39 mouse cellular contexts compared by ENCODE assay signal in genomic region chr10:10656621-10657020, GRCm38 (mm10). TPM values are rescaled to one million over a fixed set of nuclear protein-coding genes. Genes with fewer than 3 reads are reported as not detected.
"Had no signal": no experiment of that assay in that cellular context is flagged by ENCODE, and none has a peak within 500 bp of the region (broad histone marks: within the 10 kb centered on the region; RNA-seq: fewer than 3 reads in every experiment).

No protein-coding gene starts in this region.

- H3K27me3 ChIP-seq: heart, embryonic 12.5 days; hindbrain, embryonic 13.5 days; hindbrain, embryonic 15.5 days; intestine, embryonic 15.5 days; liver, embryonic 13.5 days; liver, embryonic 15.5 days had no signal

- H3K36me3 ChIP-seq: heart, embryonic 10.5 days; heart, embryonic 12.5 days; hindbrain, embryonic 10.5 days; hindbrain, embryonic 13.5 days; hindbrain, embryonic 15.5 days; intestine, embryonic 15.5 days; limb, embryonic 10.5 days; limb, embryonic 12.5 days; liver, embryonic 13.5 days; liver, embryonic 15.5 days had no signal

- H3K9ac ChIP-seq: heart, embryonic 12.5 days; hindbrain, embryonic 13.5 days; hindbrain, embryonic 15.5 days; intestine, embryonic 15.5 days; limb, embryonic 12.5 days; liver, embryonic 13.5 days; liver, embryonic 15.5 days had no signal

- H3K9me3 ChIP-seq: heart, embryonic 10.5 days; heart, embryonic 12.5 days; hindbrain, embryonic 10.5 days; hindbrain, embryonic 13.5 days; hindbrain, embryonic 15.5 days; intestine, embryonic 15.5 days; limb, embryonic 10.5 days; limb, embryonic 12.5 days; liver, embryonic 13.5 days; liver, embryonic 15.5 days had no signal

- H3K4me2 ChIP-seq: heart, embryonic 12.5 days; hindbrain, embryonic 13.5 days; hindbrain, embryonic 15.5 days; intestine, embryonic 15.5 days; limb, embryonic 12.5 days; liver, embryonic 11.5 days; liver, embryonic 13.5 days; liver, embryonic 15.5 days had no signal

- ATAC-seq: inflammation-experienced regulatory T-cells, adult 6 months; intestine, embryonic 15.5 days; intestine, postnatal 0 days had no signal

- H3K27ac ChIP-seq: gastrocnemius, adult 2 months; heart, embryonic 10.5 days; hindbrain, embryonic 10.5 days; hindbrain, embryonic 13.5 days; hindbrain, embryonic 15.5 days; intestine, embryonic 15.5 days; layer of hippocampus, adult 2 months; left cerebral cortex, adult 2 months; limb, embryonic 10.5 days; limb, embryonic 12.5 days; liver, embryonic 13.5 days; liver, embryonic 15.5 days had no signal

- H3K4me1 ChIP-seq: hindbrain, embryonic 10.5 days; hindbrain, embryonic 13.5 days; hindbrain, embryonic 15.5 days; intestine, embryonic 15.5 days; limb, embryonic 10.5 days; limb, embryonic 12.5 days; liver, embryonic 13.5 days; liver, embryonic 15.5 days had no signal

- DNase-seq: gastrocnemius, adult 2 months; gastrocnemius, postnatal 10 days; gastrocnemius, postnatal 25 days; heart, adult 18-20 months; heart, postnatal 10 days; heart, postnatal 4 days; kidney, adult 18-20 months; kidney, adult 8-10 months; kidney, postnatal 10 days; kidney, postnatal 25 days; kidney, postnatal 4 days; liver; liver, embryonic 13.5 days had no signal

- H3K4me3 ChIP-seq: gastrocnemius, adult 2 months; heart, embryonic 10.5 days; heart, embryonic 12.5 days; hindbrain, embryonic 10.5 days; hindbrain, embryonic 13.5 days; hindbrain, embryonic 15.5 days; intestine, embryonic 15.5 days; layer of hippocampus, adult 2 months; left cerebral cortex, adult 2 months; limb, embryonic 10.5 days; limb, embryonic 12.5 days; liver, embryonic 13.5 days; liver, embryonic 15.5 days had no signal

RNA-seq across cellular contexts. Expression of gene Gm10944, which starts 24.5 kb away (rescaled TPM):
- total RNA-seq: gastrocnemius, adult 2 months; gastrocnemius, postnatal 10 days; gastrocnemius, postnatal 25 days; gastrocnemius, postnatal 4 days; granulocyte monocyte progenitor cell, adult 5-6 weeks; heart, adult 18-20 months; heart, adult 8-10 months; heart, postnatal 10 days; heart, postnatal 25 days; heart, postnatal 4 days; layer of hippocampus, adult 2 months; layer of hippocampus, postnatal 10 days; layer of hippocampus, postnatal 25 days; left cerebral cortex, adult 2 months; left cerebral cortex, postnatal 14 days had no signal
- polyA plus RNA-seq: heart, embryonic 10.5 days; heart, embryonic 12.5 days; heart, embryonic 14.5 days; heart, embryonic 16.5 days; hindbrain, embryonic 10.5 days; hindbrain, embryonic 13.5 days; hindbrain, embryonic 15.5 days; inflammation-experienced regulatory T-cells, adult 6 months; intestine, embryonic 15.5 days; intestine, postnatal 0 days; kidney, embryonic 14.5 days; kidney, embryonic 16.5 days; limb, embryonic 10.5 days; limb, embryonic 12.5 days; limb, embryonic 14.5 days; liver, embryonic 11.5 days; liver, embryonic 13.5 days; liver, embryonic 15.5 days had no signal
